Mouse (Mus musculus) ES-E14 (cell line): Measurements from ENCODE around the gene Guk1. TPM values are rescaled to one million over a fixed set of nuclear protein-coding genes. Genes with fewer than 3 reads are reported as not detected.

Experiments used
- DNase-seq: peaks from one replicate; pipeline ENCODE4 v3.0.0-alpha.2; 2013; ENCODE audit warnings: low read depth, low spot score
- H3K27ac ChIP-seq: 2 replicates; pipeline ENCODE4 v1.5.1; 2012; ENCODE audit warnings: low read depth, mild to moderate bottlenecking, low read length, moderate library complexity, mixed read lengths; ENCODE audit not compliant: poor library complexity, insufficient read depth, severe bottlenecking
- H3K36me3 ChIP-seq: 2 replicates; pipeline ENCODE4 v1.6.1; 2012; ENCODE audit warnings: mild to moderate bottlenecking, low read length, moderate library complexity, mixed read lengths; ENCODE audit not compliant: control insufficient read depth, poor library complexity, insufficient read depth, severe bottlenecking
- H3K4me1 ChIP-seq, 2 experiments: fragments of 150-350 bp in 1 of 2; sonication (generic) in 1 of 2; 2 replicates each; pipeline ENCODE4 v1.6.1; 2012; ENCODE audit warnings: low read length in 2 of 2, mild to moderate bottlenecking in 1 of 2, mixed read lengths in 1 of 2; ENCODE audit not compliant: control insufficient read depth in 2 of 2, insufficient read depth in 2 of 2, poor library complexity in 1 of 2
- H3K4me3 ChIP-seq, 2 experiments: fragments of 150-350 bp in 1 of 2; sonication (generic) in 1 of 2; 2 replicates each; pipeline ENCODE4 v1.5.1; 2012; ENCODE audit warnings: low read length in 2 of 2, low read depth in 1 of 2, mild to moderate bottlenecking in 1 of 2, mixed read lengths in 1 of 2; ENCODE audit not compliant: insufficient read depth in 1 of 2, poor library complexity in 1 of 2, severe bottlenecking in 1 of 2
- H3K9ac ChIP-seq: 2 replicates; pipeline ENCODE4 v1.6.1; 2012; ENCODE audit warnings: low read depth, mild to moderate bottlenecking, low read length, mixed read lengths; ENCODE audit not compliant: poor library complexity, insufficient read depth, severe bottlenecking
- H3K9me3 ChIP-seq: fragments of 150-350 bp; sonication (generic); 2 replicates; pipeline ENCODE4 v1.6.1; 2012; ENCODE audit warnings: low read depth, mild to moderate bottlenecking, low read length; ENCODE audit not compliant: control insufficient read depth, insufficient read depth
- CHD2 ChIP-seq: IDR thresholded peaks from 2 replicates; pipeline ENCODE4 v1.6.1; 2014; ENCODE audit warnings: mild to moderate bottlenecking, low read depth, low read length, inconsistent platforms
- HCFC1 ChIP-seq: IDR thresholded peaks from 2 replicates; pipeline ENCODE4 v1.6.1; 2012; ENCODE audit warnings: low read length, inconsistent platforms, borderline replicate concordance; ENCODE audit not compliant: insufficient read depth
- MAFK ChIP-seq: IDR thresholded peaks from 2 replicates; pipeline ENCODE4 v1.6.1; 2014; ENCODE audit warnings: mild to moderate bottlenecking, low read depth, low read length, inconsistent platforms; ENCODE audit not compliant: insufficient read depth
- ZC3H11A ChIP-seq: IDR thresholded peaks from 2 replicates; pipeline ENCODE4 v1.6.1; 2012; ENCODE audit warnings: low read depth, mild to moderate bottlenecking, inconsistent platforms, low read length, borderline replicate concordance
- ZNF384 ChIP-seq: IDR thresholded peaks from 2 replicates; pipeline ENCODE4 v1.6.1; 2012; ENCODE audit warnings: low read depth, low read length, inconsistent platforms
- in situ Hi-C, 2 experiments: fragments of 600-800 bp; cut with MboI; formaldehyde crosslinking; loops; one replicate each; pipeline ENCODE4 v1.15.1; 2025; ENCODE audit warnings: low sequenced_read_pairs in 2 of 2, inconsistent platforms in 1 of 2; ENCODE audit not compliant: unreplicated experiment in 2 of 2
- total RNA-seq: library from RNA; depleted of rRNA; stranded (reverse); fragments of 300-350 nt; gene quantifications from 2 replicates; pipeline ENCODE4 v1.2.3, GENCODE M21; 2012

The Guk1 gene
- total RNA-seq, 1 experiment, result 188 TPM

DNA sequence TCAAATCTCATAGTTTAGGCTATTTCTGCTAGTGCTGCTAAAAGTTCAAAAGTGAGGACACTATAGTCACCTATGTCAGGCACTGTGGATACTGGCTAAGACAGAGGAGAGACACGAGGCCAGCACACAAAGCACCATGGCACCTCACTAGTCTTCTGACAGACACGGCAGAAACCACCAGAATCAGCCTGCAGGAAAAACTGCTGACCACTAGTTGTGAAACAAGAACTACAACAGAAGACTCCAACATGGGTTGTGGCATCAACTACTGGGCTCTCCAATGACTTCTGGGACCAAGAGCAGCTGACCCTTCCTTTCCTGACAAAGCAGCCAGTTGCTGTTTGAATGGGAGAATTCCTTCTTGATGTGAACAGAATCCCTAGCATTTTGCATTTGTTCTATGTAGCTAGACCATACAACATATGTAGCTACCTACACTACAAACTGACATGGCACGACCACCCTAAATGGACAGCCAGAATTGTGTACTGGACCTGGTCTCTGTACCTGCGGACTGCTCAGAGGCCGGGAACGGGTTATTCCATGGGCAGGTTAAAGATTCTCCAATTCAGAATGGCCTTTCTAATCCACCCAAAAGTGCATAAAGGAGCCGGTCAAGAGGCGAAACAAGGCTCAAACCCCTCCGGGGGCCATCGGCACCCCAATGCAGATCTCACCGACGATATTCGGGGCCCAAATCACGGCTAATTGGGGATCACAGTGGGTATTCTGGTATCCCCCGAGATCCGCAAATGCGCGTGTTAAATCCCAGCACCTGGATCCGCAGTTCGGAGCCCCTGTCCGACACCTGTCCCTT lies 35.0 kb upstream of the Guk1 start:
- Histone ChIP-seq H3K4me1 (peaks cover 0 to 6% of the 10 kb centered on the region in 2 experiments; a peak in 1 of 4 replicates), H3K9me3 (no peaks in the 10 kb centered on the region), H3K9ac (peak overlapping the region; percentile 99), H3K27ac (no peak overlapping the region), H3K4me3 (peak overlapping the region; percentile 90 to 94), H3K36me3 (no peaks in the 10 kb centered on the region)
- in situ Hi-C loops, result no loop called here
- no peak for DNase-seq
- no peak for TF ChIP-seq MAFK
- no peak for TF ChIP-seq HCFC1
- no peak for TF ChIP-seq ZNF384
- TF ChIP-seq ZC3H11A, result no peak
- TF ChIP-seq CHD2, result no peak

DNA sequence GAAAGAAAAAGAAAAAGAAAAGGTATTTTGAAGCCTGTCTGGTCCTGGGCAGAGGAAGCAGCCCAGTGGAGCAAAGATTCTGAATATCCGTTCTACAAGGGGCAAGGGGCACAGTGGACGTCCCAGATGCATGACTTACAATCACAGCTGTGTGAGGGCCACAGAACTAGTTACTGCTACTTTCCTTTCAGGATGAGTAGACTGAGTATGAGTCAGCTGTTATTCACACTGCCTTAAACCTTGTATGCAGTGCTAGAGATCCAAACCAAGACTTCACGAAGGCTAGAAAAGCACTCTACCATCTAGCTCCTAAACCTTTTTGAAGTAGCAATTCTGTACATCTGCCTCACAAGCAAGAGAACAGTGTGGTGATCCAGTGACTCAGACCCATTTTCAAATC lies 34.2 kb upstream of the Guk1 start:
- Histone ChIP-seq H3K27ac (no peak overlapping the region), H3K9me3 (no peaks in the 10 kb centered on the region), H3K9ac (peak overlapping the region; percentile 48; the same call in 1 of the 2 replicates), H3K36me3 (no peaks in the 10 kb centered on the region), H3K4me1 (peaks cover 0 to 6% of the 10 kb centered on the region in 2 experiments; a peak in 2 of 4 replicates), H3K4me3 (0 out of 4 replicates have a peak overlapping the region, but pooled peaks of 1 of the 2 experiments have one; percentile 94)
- TF ChIP-seq MAFK, result no peak
- TF ChIP-seq HCFC1, result no peak
- TF ChIP-seq ZNF384, result no peak
- no peak for TF ChIP-seq ZC3H11A
- no peak for TF ChIP-seq CHD2
- in situ Hi-C loops, result no loop called here
- DNase-seq, result no peak

DNA sequence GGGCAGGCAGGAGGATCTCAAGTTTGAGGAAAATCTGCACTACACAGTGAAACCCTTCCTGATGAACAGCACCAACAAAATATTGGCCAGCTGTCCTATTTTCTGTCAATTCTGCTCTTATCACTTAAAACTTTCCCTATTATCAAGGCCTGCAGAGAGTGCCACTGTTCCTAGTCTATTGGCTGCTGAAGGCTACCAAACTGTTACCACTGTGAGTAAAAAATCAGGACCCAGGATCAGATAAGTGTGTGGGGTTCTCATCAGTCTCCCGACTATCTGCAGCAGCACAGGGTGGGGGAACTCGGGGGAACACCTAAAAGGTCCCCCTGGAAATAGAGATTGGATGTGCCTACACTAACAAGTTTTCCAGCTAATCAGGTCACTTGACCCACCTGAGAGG lies 33.2 kb upstream of the Guk1 start:
- H3K9me3 ChIP-seq, result no peaks in the 10 kb centered on the region
- no peak overlapping the region for H3K27ac ChIP-seq
- no peak overlapping the region for H3K4me3 ChIP-seq
- H3K9ac ChIP-seq, result peak overlapping the region; percentile 16; the same call in 1 of the 2 replicates
- H3K4me1 ChIP-seq, result peaks cover 0 to 8% of the 10 kb centered on the region in 2 experiments; a peak in 2 of 4 replicates
- DNase-seq, result no peak
- no peak for TF ChIP-seq HCFC1
- no peaks in the 10 kb centered on the region for H3K36me3 ChIP-seq
- in situ Hi-C loops, result no loop called here

DNA sequence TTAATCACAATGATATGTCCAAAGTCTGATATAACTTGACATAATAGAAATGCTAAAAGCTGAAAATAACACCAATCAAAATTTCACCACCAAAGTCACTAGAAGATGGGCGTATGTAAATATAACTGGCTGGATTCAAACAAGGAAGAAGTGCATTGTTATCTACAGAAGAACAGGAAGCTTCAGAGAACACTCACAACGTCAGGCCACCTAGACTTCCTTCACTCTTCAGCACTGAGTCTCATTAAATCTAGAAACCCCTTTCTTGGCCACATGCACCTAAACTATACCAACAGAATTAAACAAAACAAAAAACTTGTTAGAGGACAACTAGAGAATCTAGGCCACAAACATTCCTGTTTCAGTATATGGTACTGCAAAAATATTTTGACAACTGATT lies 32.5 kb upstream of the Guk1 start:
- no peak for DNase-seq
- Histone ChIP-seq H3K4me1 (peaks cover 0 to 8% of the 10 kb centered on the region in 2 experiments; a peak in 2 of 4 replicates), H3K27ac (no peak overlapping the region), H3K9me3 (no peaks in the 10 kb centered on the region), H3K4me3 (no peak overlapping the region), H3K9ac (no peak overlapping the region), H3K36me3 (no peaks in the 10 kb centered on the region)
- TF ChIP-seq ZNF384 (no peak), MAFK (no peak), CHD2 (no peak), ZC3H11A (no peak), HCFC1 (no peak)
- in situ Hi-C loops, result no loop called here
